Mouse (Mus musculus) G1E (cell line): ENCODE results near the gene Ambra1. TPM values are rescaled to one million over a fixed set of nuclear protein-coding genes. Genes with fewer than 3 reads are reported as not detected.

Experiments
- ATAC-seq: 2 replicates; pipeline ENCODE4 v1.8.0; 2016; ENCODE audit warnings: mild to moderate bottlenecking; ENCODE audit not compliant: insufficient number of reproducible peaks, poor library complexity, low FRiP score, severe bottlenecking; ENCODE audit errors: extremely low read depth
- DNase-seq: peaks from one replicate; pipeline ENCODE4 v3.0.0; 2012; ENCODE audit warnings: low spot score
- H3K27me3 ChIP-seq: 2 replicates; pipeline ENCODE4 v1.6.1; 2012; ENCODE audit warnings: mild to moderate bottlenecking, low read length, inconsistent platforms; ENCODE audit not compliant: insufficient read depth
- H3K36me3 ChIP-seq: replicated peaks from 2 replicates; pipeline ENCODE3; 2012; ENCODE audit warnings: mild to moderate bottlenecking, inconsistent platforms
- H3K4me1 ChIP-seq: 2 replicates; pipeline ENCODE4 v1.6.1; 2012; ENCODE audit warnings: low read depth, low read length, inconsistent platforms, mixed read lengths; ENCODE audit not compliant: insufficient read depth
- H3K4me3 ChIP-seq: 2 replicates; pipeline ENCODE4 v1.5.1; 2012; ENCODE audit warnings: low read depth, mild to moderate bottlenecking, inconsistent platforms, low read length, moderate library complexity, mixed read lengths
- H3K9me3 ChIP-seq: replicated peaks from 2 replicates; pipeline ENCODE4 v1.6.1; 2012; ENCODE audit warnings: inconsistent platforms
- CTCF ChIP-seq: IDR thresholded peaks from 2 replicates; pipeline ENCODE4 v1.5.1; 2012; ENCODE audit warnings: low read depth, low read length, inconsistent platforms, mixed read lengths
- GATA1 ChIP-seq: IDR thresholded peaks from 2 replicates; pipeline ENCODE4 v1.6.1; 2012; ENCODE audit warnings: borderline replicate concordance, low read length, inconsistent platforms, mixed read lengths
- GATA2 ChIP-seq: IDR thresholded peaks from 2 replicates; pipeline ENCODE4 v1.6.1; 2012; ENCODE audit warnings: low read depth, low read length, inconsistent platforms, borderline replicate concordance
- POLR2AphosphoS5 ChIP-seq: IDR thresholded peaks from 2 replicates; pipeline ENCODE4 v1.6.1; 2012; ENCODE audit warnings: low read depth, low read length, inconsistent platforms; ENCODE audit not compliant: insufficient replicate concordance
- TAL1 ChIP-seq: conservative IDR thresholded peaks from 2 replicates; pipeline ENCODE4 v1.6.1; 2012; ENCODE audit warnings: low read depth, low read length, inconsistent platforms, mixed read lengths
- polyA plus RNA-seq: library from polyadenylated mRNA; stranded (reverse); fragments of >175 nt; gene quantifications from 2 replicates; pipeline ENCODE4 v1.2.3, GENCODE M21; 2012
- total RNA-seq, 2 experiments: library from RNA; stranded (forward) in 1 of 2; stranded (reverse) in 1 of 2; fragments of 200-1000 nt in 1 of 2; fragments of >200 nt in 1 of 2; fragmentation: Nextera tagmentation in 1 of 2; gene quantifications; 2 replicates each; pipeline ENCODE4 v1.2.3; 2014 to 2017

Gene Ambra1
- total and polyA plus RNA-seq, 3 experiments = 14.3 to 64.0 (median 30.5) TPM

DNA sequence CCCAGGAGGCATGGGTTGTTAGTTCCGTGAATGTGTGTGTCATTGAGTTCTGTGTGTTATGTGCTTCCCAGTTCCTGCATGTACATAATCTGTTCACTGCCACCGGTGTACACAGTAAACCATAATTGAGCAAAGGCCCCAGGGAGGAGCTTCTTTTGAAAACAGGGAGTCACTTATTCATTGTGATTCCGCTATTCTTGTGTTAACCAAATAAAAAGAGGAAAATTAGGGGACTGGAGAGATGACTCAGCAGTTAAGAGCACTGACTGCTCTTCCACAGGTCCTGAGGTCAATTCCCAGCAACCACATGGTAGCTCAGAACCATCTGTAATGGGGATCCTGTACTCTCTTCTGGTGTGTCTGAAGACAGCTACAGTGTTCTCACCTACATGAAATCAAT, 164.8 kb downstream of the Ambra1 start:
- H3K4me3 ChIP-seq = no peak overlapping the region
- DNase-seq (no peak), ATAC-seq (no peak)
- peaks cover 68% of the 10 kb centered on the region for H3K36me3 ChIP-seq
- no peak for TF ChIP-seq GATA2
- TF ChIP-seq GATA1 = no peak
- H3K9me3 ChIP-seq = no peaks in the 10 kb centered on the region
- H3K27me3 ChIP-seq = no peaks in the 10 kb centered on the region
- no peaks in the 10 kb centered on the region for H3K4me1 ChIP-seq

DNA sequence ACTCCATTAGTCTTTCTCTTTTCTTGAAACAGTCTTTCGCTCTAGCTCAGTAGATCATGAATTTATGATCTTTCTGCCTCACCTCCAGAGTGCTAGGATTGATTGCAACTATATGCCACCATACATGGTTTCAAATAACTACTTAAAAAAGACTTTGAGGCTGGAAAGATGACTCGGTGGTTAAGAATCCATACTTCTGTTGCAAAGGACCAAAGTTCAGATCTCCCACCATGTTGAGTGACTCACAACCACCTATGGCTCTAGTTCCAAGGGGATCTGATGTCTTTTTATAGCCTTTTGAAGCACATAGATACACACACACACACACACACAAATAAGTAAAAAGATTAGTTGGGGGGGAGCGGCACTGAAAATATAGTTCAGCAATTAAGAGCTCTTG, 165.5 kb downstream of the Ambra1 start:
- DNase-seq (no peak), ATAC-seq (no peak)
- Histone ChIP-seq H3K9me3 (no peaks in the 10 kb centered on the region), H3K4me3 (no peak overlapping the region), H3K27me3 (no peaks in the 10 kb centered on the region), H3K36me3 (peaks cover 68% of the 10 kb centered on the region), H3K4me1 (no peaks in the 10 kb centered on the region)
- no peak for TF ChIP-seq CTCF
- no peak for TF ChIP-seq POLR2AphosphoS5
- TF ChIP-seq GATA1 = no peak
- TF ChIP-seq TAL1 = no peak
- TF ChIP-seq GATA2 = no peak

- H3K27me3 ChIP-seq = no peaks in the 10 kb centered on the region
- H3K4me1 ChIP-seq = no peaks in the 10 kb centered on the region
- no peak for ATAC-seq
- no peak for TF ChIP-seq POLR2AphosphoS5
- no peaks in the 10 kb centered on the region for H3K9me3 ChIP-seq
- H3K4me3 ChIP-seq = no peak overlapping the region
- H3K36me3 ChIP-seq = peaks cover 70% of the 10 kb centered on the region
- no peak for DNase-seq
Observed at GRCm38 (mm10) chr2:91897968-91898367, 168.0 kb downstream of the Ambra1 start.

DNA sequence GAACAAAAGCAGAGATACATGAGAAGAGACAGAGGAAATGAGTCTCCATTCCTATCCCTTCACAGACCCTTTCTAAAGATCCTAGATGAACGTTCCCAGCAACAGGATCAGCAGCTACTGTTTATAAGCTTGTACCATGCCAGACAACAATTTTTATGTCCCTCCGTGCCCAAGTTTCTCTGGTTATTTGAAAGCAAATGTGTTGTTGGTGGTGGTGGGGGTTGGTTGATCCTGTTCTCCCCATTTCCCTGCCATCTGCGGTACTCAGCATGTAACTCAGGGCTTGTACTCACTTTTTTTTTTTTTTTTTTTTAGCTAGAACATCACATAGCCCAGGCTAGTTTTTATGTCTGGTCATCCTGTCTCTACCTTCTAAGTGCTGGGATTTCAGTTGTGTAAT, 169.2 kb downstream of the Ambra1 start:
- ATAC-seq = no peak
- DNase-seq = no peak
- TF ChIP-seq GATA2 = no peak
- TF ChIP-seq POLR2AphosphoS5 = no peak
- no peak for TF ChIP-seq GATA1
- TF ChIP-seq TAL1 = no peak
- no peak for TF ChIP-seq CTCF
- no peak overlapping the region for H3K4me3 ChIP-seq
- no peaks in the 10 kb centered on the region for H3K4me1 ChIP-seq
- H3K36me3 ChIP-seq = peaks cover 71% of the 10 kb centered on the region
- no peaks in the 10 kb centered on the region for H3K27me3 ChIP-seq
- no peaks in the 10 kb centered on the region for H3K9me3 ChIP-seq

DNA sequence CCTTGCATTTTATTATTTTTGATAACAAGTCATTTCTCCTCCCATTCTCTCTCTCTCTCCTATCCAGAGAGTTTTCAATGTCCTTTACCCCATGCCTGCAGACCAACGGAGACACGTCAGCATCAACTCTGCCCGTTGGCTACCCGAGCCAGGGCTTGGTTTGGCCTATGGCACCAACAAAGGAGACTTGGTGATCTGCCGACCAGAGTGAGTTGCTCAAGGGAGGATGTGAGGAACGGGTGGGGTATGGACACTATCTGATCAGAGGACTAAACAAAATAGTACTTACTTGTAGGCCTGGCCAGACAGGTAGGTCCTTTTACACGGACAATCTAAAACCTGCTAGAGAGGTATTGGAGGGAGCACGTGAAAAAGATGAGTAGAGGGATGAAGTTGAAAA, 170.5 kb downstream of the Ambra1 start:
- no peak overlapping the region for H3K4me3 ChIP-seq
- no peak for TF ChIP-seq POLR2AphosphoS5
- TF ChIP-seq TAL1 = no peak
- TF ChIP-seq CTCF = no peak
- TF ChIP-seq GATA1 = no peak
- no peak for TF ChIP-seq GATA2
- H3K9me3 ChIP-seq = no peaks in the 10 kb centered on the region
- peaks cover 72% of the 10 kb centered on the region for H3K36me3 ChIP-seq
- H3K27me3 ChIP-seq = no peaks in the 10 kb centered on the region
- DNase-seq (no peak), ATAC-seq (no peak)
- no peaks in the 10 kb centered on the region for H3K4me1 ChIP-seq

GRCm38 (mm10) chr2:91902336-91902735, 172.4 kb downstream of the Ambra1 start:
- TF ChIP-seq POLR2AphosphoS5 (no peak), TAL1 (no peak), CTCF (no peak), GATA1 (no peak), GATA2 (no peak)
- Histone ChIP-seq H3K4me1 (no peaks in the 10 kb centered on the region), H3K27me3 (no peaks in the 10 kb centered on the region), H3K36me3 (peaks cover 80% of the 10 kb centered on the region), H3K4me3 (no peak overlapping the region), H3K9me3 (no peaks in the 10 kb centered on the region)
- no peak for ATAC-seq
- no peak for DNase-seq

GRCm38 (mm10) chr2:91903171-91903925, 173.4 kb downstream of the Ambra1 start:
- no peak for TF ChIP-seq GATA2
- TF ChIP-seq GATA1 = no peak
- no peak for TF ChIP-seq POLR2AphosphoS5
- TF ChIP-seq CTCF = no peak
- TF ChIP-seq TAL1 = no peak
- H3K4me3 ChIP-seq = no peak overlapping the region
- no peaks in the 10 kb centered on the region for H3K9me3 ChIP-seq
- H3K27me3 ChIP-seq = no peaks in the 10 kb centered on the region
- DNase-seq (no peak), ATAC-seq (no peak)
- H3K36me3 ChIP-seq = peaks cover 76% of the 10 kb centered on the region
- no peaks in the 10 kb centered on the region for H3K4me1 ChIP-seq
